Mouse (Mus musculus) monocyte, adult 2 months (primary cell): ENCODE data around the gene Igsf8.

Source experiments
- DNase-seq, 2 experiments: peaks; one replicate each; pipeline ENCODE4 v3.0.0; 2022; ENCODE audit warnings: low spot score in 2 of 2, low read depth in 1 of 2

Gene Igsf8

DNA sequence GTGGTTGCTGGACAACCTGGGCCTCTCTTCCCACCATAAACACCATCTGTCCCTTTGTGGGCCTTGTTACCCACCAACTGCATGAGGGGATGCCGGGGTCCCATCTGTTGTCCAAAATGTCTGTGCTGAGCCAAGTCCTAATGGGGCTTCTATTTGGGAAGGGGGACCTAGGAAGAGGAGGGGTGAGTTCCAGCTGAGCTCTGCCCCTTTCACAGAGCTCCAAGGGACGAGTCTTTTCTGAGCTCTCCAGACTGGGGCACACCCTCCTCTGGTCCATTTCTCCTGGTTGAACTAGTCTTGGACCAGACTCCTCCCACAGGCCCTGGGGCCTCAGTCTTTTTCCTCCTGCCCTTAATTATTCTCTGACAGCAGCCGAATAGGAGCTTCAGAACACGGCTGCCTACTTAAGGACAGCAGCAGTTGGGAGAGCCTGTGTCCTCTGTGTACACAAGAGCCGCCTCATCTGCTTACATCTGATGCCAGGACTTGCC, 58.5 kb downstream of the Igsf8 start:
- DNase-seq = no peak

DNA sequence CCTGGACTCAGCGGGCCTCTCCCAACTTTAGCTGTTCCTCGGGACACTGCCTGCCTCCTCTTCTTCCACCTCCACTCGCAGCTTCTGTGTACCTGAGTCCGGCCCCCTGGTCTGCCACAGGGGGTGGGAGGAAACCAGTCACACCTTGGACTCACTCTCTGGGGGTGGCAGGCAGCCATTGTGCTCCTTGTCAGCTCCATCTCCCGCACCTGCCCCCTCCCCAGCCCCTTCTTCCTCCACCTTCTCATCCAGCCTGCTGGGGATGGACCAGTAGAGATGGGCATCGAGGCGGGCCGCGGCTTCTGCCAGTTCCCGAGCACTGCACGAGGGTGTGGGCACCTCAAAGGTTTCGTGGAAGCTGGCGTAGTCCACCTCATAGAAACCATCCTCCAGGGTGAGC, 61.3 kb downstream of the Igsf8 start:
- no peak for DNase-seq

DNA sequence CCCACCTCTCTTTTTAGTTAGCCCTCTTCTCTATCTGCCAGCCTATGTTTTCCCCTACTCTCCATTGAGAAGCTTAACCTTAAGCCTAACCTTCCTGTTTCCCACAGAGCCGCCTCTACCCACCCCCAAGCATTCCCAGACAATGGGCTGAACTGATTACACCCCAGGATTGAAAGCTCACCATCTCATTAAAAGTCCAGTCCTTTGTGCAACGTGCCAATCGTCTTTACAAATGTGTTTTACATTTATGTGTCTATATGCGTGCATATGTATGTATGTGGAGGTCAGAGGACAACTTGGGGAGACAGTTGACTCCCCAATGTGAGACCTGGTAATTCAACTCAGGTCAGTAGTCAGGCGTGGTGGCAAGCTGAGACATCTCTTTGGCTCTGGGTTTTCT, 61.9 kb downstream of the Igsf8 start:
- DNase-seq = no peak

DNA sequence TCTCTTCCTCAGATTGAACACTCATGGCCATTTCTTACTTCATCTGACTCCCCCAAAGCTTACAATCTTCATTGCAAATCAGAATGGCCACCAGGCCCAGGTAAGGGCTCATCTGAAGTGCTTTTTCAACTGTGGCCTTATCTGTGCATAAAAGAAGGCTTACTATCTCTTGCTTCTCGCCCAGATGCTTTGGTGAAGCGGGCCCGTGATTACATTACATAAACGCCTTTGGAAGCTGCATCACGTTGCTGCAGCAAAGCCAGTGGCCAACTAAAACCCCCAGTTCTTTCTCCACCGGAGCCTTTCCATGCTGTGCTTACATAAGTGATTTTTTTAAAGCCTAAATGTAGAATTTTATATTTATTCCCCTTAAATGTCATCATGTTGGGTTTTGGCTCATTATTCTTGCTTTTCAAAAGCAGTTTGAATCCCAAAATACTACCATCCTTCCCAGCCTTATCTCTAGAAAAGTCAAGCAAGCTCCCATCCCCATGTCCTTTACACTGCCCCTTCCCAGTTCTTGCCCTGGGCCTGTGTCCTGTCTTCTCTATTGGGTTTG, 62.4 kb downstream of the Igsf8 start:
- no peak for DNase-seq

DNA sequence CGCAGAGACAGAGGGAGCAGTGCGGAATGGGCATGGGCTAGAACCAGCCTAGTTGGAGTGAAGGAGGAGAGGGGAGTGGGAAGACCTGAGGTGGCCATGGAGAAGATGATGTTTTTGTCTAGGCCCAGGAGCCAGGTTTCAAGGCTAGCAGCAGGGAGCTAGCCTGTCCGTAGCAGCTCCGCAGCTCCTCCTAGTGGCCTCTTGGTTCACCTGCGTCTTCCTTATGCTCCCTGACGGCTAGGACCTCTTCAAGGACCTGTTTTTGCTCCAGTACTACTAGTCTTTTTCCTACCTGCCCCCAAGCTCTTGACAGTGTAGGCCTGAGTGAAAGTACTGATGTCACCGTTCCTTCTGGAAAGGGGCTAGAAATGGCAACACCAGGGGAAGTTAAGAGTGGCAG, 63.3 kb downstream of the Igsf8 start:
- DNase-seq = peak in 1 of 2 experiments; percentile 59

DNA sequence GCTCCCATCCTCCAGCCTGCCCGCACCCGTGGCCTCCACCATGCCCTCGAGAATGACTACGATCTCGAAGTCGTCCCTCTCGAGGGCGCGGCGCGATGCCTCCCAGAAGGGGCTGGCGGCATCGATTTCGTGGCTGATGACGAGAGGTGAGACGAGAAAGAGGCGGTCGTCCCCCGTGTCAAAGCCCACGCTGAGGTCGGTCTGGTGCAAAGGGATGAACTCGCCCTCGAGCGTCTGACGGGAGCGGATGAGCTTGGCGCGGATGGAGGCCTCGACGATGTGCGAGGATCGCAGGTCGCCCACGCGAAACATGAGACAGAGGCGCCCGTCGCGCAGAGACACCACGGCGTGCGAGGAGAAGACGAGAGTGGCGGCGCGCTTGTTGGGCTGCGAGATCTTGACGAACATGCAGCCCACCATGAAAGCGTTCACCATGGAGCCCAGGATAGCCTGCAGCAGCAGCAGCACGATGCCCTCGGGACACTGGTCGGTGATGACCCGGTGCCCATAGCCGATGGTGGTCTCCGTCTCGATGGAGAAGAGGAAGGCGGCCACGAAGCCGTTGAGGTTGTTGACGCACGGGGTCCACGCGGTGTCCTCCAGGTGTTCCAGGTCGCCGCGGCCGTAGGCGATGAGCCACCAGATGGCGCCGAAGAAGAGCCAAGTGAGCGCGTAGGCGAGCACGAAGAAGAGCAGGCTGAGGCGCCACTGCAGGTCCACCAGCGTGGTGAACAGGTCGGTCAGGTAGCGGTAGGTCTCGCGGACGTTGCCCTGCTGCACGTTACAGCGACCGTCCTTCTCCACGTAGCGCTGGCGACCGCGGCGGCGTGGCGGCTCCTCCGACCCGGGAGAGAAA, 64.5 kb downstream of the Igsf8 start:
- DNase-seq = no peak

DNA sequence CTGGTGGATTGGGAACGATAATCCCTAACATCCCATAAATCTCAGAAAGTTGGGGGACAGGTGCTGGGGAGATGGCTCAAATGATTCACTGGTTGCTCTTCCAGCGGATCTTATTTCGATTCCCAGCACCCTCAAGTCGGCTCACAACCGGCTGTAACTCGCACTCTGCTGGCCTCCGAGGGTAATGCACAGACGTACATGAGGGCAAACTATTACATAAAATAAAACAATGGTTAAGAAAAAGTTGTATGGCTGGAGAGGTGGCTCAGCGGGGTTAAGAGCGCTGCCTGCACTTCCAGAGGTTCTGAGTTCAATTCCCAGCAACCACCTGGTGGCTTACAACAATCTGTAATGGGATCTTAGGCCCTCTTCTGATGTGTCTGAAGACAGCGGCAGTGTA, 65.2 kb downstream of the Igsf8 start:
- DNase-seq = no peak

DNA sequence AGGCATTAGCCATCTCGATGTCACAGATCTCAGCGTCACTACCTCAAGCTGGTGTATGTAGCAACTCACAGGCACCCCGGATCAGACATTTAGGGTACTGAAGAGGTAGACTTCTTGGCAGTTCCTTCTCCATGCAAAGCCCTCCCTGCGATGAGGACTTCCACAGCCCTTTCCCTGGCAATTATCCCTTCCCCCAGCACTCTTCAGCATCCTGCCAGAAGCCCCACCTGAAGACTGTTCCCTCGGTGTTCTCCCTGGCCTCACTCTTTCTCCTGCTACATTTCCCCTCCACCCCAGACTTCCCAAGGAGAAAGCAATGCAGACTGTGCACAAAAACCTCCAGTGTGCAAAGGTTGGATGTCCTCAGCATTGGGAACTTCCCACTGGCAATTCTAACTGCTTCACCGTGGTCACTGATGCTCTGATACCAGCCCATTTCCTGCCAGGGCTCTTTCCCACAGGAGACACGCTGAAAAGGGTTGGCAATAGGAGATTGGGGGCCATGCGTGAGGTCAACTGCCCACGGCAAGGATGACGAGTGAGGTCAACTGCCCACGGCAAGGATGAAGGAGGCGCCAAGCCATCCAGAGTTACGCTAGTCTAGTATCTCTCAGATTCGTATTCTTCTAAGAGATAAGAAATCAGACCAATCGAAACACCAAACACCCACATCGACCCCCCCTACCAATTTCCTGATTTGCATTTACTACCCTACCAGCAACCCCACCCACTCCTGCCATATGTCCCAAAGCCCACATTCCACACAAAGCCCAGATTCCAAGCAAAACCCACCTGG, 66.0 kb downstream of the Igsf8 start:
- DNase-seq = no peak

DNA sequence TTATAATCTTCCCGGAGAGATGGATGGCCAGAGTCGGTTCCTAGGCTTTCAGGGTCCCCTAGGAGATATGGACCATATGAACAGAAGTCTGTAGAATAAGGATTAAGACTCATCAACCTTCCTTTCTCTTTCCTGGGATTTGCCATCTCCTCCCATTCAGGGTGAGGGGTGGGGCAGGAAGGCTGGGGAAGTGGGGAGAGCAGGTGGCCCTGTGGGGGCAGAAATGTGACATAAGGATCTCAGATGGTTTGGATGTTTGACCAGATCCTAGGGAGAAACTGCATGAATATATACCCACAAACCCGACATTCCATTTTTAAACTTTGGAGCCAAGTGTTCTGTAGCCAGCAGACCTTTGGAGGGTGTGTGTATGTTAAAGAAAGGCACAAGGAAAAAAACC, 66.6 kb downstream of the Igsf8 start:
- no peak for DNase-seq

DNA sequence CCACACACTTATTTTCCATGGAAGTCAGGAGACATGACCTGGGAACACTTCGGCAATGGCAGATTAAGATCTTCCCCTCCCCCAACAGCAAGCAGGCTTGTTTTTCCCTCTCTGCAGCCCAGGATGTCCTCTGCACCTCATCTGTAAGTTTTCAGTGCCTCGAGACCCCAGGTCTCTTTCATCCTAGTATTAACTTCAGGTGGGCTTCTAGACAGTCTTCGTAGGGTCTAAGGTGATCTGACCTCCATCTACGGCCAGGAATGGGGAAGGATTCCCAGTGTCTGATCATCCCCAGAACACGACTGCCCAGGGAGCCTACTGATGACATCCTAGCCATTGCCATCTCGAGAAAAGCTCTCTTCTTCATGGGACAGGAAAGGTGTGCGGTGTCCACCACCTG, 67.0 kb downstream of the Igsf8 start:
- no peak for DNase-seq

DNA sequence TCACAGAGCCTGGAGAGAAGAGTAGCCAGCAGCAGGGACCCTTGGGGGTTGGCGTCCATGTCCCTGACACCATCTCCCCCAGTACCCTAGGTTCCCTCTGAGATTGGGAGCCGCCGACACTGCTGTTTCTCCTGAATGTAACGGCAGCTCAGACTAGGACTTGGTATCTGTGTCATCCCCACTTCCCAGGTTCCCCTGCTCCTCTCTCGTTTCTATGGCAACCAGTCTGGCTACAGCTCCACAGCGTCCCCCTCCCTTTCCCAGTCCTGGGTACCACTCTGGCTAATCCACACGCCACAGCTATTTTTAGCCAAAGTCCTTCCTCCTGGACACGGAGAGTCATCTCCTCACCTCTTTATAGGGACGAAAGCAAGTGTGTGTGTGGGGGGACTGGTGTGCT, 67.7 kb downstream of the Igsf8 start, which contains the start of gene Kcnj9:
Gene Kcnj9, minus strand, starts transcription at position 188 of the 400 bp plus-strand sequence.
- no peak for DNase-seq

DNA sequence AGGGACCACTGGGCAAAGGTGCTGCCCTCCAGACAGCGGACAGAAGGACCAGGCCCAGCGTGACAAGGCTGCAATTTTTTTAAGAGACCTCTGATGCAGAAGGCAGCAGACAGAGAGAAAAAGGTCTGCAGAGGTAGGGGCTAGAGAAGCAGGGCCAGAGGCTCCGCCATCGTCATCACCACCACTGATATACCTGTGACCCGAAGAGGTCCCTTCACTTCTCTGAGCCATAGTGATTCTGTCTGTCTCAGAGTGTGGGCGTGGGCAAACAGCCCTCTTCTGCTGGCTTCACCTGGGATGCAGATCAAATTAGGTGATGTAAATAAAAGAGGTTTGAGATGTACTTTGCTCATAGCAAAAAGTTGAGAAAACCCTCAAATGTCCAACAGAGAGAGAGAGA, 68.2 kb downstream of the Igsf8 start:
- no peak for DNase-seq

DNA sequence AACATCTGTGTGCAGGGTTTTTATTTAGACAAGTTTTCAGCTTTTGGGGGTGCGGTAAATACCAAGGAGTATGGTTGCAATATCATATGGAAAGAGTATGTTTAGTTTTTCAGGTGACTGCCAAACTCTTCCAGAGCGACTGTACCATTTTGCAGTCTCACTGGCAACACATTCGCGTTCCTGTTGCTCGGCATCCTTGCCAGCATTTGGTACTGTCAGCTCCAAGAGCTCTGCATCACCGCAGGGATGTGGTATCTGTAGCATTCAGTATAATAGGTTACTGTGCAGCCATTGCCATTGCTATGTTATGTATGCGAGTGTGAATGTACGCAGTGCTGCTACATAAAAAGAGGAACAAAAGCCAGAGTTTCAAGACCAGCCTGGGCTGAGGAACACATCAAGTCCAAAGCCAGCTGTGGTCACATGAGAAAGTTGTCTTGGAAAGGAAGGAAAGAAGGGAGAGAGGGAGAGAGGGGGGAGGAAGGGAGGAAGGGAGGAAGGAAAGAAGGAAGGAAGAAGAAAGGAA, 70.0 kb downstream of the Igsf8 start:
- DNase-seq = no peak

DNA sequence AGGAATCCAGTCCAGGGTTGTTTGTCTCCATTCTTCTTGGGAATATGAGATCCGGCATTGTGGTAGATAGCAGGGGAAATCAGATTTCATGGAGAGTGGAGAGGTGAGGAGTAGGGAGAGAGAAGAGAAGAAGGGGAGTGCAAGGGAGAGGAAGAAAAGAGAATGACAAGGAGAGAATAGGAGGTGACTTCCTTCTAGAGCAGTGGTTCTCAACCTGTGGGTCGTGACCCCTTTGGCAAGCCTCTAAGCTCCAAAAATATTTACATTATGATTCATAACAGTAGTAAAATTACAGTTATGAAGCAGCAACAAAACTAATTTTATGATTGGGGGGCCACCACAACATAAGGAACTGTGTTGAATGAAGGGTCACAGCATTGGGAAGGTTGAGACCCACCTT, 71.5 kb downstream of the Igsf8 start:
- DNase-seq = no peak

DNA sequence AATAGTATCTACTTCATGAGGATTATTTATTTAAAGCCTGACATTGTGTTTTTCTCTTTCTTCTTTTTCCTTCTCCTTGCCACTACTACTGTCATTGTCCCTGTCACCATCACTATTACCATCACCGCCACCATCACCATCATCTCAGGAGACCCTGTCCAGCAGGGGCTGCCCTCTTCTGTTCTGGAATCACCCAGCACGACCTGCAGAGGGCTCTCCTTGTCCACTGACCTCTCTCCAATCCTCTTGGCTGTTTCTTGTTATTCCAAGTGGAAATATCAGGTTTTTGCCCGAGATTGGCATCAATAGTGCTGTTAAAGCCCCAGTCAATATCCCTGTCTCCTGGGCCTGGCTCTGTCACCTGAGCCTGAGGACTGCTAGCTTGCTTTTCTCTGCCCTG, 72.1 kb downstream of the Igsf8 start:
- no peak for DNase-seq

DNA sequence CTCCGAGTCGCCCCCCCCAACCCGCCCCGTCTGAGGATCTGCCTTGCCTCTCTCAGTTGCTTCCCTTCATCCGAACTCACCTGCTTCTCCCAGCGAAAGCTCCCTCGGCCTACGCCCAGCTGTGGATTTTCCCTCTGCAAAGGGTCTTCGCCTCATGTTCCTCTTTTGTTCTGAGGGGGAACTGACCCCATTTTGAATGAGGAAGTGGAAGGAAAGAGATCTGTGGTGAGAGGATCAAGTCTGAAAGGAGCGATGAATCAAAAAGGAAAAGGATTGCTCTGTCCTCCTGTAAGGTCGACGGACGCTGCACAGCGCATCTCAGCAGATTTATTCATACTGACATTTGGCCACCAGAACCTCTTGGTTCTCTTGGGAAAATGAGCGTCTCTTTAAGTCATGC, 74.4 kb downstream of the Igsf8 start:
- no peak for DNase-seq

DNA sequence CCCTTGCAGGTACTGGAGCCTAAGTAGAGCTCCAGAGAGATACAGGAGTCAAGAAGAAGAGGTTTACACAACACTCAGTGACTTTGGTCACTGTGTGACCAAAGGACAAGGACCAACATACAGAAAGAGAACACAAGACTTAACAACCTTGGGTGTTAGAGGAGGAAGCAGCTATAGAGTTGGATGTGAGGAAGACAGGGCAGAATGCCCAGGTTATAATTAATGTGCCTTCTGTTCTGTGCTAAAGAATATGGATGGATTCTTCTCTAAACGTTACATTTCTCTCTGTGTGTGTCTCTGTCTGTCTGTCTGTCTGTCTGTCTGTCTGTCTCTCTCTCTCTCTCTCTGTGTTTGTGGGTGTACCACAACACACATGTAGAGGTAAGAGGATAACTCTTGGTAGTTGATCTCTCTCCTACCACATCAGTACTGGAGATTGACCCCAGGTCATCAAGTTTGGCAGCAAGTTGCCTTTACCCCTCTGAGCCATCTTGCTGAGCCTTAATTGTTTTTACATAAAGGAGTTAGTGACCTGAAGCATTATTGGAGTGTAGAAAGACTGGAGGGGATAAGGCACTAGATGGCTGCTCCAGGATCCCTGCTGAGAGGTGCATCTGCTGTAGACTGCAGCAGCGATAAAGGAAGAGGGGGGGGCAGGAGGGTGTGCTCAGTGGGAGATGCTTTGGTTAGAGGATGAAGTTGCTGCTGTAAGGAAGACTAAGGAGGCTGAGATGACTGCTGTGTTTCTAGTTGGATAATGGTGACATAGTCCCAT, 76.2 kb downstream of the Igsf8 start:
- no peak for DNase-seq

DNA sequence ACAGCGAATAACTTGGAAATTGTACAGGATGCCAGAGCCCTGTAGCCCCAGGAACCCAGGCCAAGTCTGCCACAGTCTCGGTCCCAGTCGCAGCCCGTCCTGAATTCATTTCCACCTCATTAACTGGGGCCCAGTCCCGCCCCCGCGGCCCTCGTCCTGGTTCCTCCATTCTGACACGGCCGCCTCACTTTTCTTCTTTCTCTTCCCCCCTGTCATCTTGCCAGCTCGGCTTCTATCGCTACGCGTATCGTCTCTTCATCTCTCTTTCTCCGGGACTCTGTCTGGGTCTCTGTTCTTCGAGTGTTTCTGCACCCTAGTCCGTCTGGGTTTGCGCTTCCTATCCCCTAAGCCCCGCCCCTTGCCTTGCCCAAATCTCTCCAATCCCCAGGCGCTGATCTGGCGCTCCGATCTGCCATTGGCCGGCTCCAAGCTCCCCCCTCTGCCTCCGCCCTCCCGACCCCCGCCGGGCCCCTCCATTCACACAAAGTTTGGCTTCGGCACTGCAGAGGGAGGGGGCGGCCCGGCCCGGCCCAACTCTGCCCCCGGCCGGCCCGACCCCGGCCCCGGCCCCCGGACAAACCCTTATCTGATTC, 79.4 kb downstream of the Igsf8 start, which contains the start of gene Kcnj10:
Gene Kcnj10, plus strand, starts transcription at position 482 of the 593 bp plus-strand sequence.
- peak in 1 of 2 experiments; percentile 31 for DNase-seq

DNA sequence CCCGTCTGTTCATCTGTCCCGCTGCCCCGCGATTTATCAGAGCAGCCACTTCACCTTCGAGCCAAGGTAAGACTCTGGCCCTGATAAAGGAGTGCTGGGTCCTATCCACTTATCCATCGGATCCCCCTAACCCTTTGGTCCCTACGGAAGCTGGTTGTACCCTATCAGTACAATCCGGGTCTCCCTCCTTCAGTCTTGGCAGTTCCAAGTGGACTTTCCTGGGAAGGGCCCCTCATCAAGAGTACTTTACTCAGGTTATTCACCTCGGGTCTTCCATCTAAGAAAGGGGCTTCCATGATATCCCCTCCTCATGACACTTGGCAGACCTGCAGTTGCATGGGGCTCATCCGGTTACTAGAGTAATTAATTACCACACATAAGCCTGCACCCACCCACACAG, 79.9 kb downstream of the Igsf8 start:
- DNase-seq = no peak

DNA sequence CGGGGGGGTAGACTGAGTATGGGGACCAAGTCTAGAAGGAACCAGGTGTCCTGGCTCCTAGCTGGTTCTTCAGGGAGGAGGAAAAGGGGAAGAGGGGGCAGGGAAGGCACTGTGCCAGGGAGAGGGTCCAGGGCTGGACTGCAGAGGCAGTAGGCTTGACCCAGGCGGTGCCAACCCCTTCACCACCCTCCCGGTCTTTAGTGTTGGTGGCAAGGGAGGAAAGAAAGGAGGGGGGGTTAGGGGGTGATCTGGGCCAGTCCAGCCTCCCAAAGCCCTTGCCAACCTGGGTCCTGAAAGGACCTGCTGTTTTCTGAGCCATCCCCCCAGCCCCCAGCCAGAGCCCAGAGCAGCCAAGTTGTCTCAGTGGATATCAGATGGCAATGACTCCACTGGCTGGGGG, 81.3 kb downstream of the Igsf8 start:
- no peak for DNase-seq
